Mouse (Mus musculus) G1E (cell line): ENCODE results near the gene Pacsin1. TPM values are rescaled to one million over a fixed set of nuclear protein-coding genes. Genes with fewer than 3 reads are reported as not detected.
"Not testable (repeated sequence)": the region's sequence is repeated elsewhere in the genome, so short reads cannot be mapped to it uniquely, and the experiment has no call there.

Experiments
- ATAC-seq: 2 replicates; pipeline ENCODE4 v1.8.0; 2016; ENCODE audit warnings: mild to moderate bottlenecking; ENCODE audit not compliant: insufficient number of reproducible peaks, poor library complexity, low FRiP score, severe bottlenecking; ENCODE audit errors: extremely low read depth
- DNase-seq: peaks from one replicate; pipeline ENCODE4 v3.0.0; 2012; ENCODE audit warnings: low spot score
- H3K27me3 ChIP-seq: 2 replicates; pipeline ENCODE4 v1.6.1; 2012; ENCODE audit warnings: mild to moderate bottlenecking, low read length, inconsistent platforms; ENCODE audit not compliant: insufficient read depth
- H3K36me3 ChIP-seq: replicated peaks from 2 replicates; pipeline ENCODE3; 2012; ENCODE audit warnings: mild to moderate bottlenecking, inconsistent platforms
- H3K4me1 ChIP-seq: 2 replicates; pipeline ENCODE4 v1.6.1; 2012; ENCODE audit warnings: low read depth, low read length, inconsistent platforms, mixed read lengths; ENCODE audit not compliant: insufficient read depth
- H3K4me3 ChIP-seq: 2 replicates; pipeline ENCODE4 v1.5.1; 2012; ENCODE audit warnings: low read depth, mild to moderate bottlenecking, inconsistent platforms, low read length, moderate library complexity, mixed read lengths
- H3K9me3 ChIP-seq: replicated peaks from 2 replicates; pipeline ENCODE4 v1.6.1; 2012; ENCODE audit warnings: inconsistent platforms
- CTCF ChIP-seq: IDR thresholded peaks from 2 replicates; pipeline ENCODE4 v1.5.1; 2012; ENCODE audit warnings: low read depth, low read length, inconsistent platforms, mixed read lengths
- GATA1 ChIP-seq: IDR thresholded peaks from 2 replicates; pipeline ENCODE4 v1.6.1; 2012; ENCODE audit warnings: borderline replicate concordance, low read length, inconsistent platforms, mixed read lengths
- GATA2 ChIP-seq: IDR thresholded peaks from 2 replicates; pipeline ENCODE4 v1.6.1; 2012; ENCODE audit warnings: low read depth, low read length, inconsistent platforms, borderline replicate concordance
- POLR2AphosphoS5 ChIP-seq: IDR thresholded peaks from 2 replicates; pipeline ENCODE4 v1.6.1; 2012; ENCODE audit warnings: low read depth, low read length, inconsistent platforms; ENCODE audit not compliant: insufficient replicate concordance
- TAL1 ChIP-seq: conservative IDR thresholded peaks from 2 replicates; pipeline ENCODE4 v1.6.1; 2012; ENCODE audit warnings: low read depth, low read length, inconsistent platforms, mixed read lengths
- polyA plus RNA-seq: library from polyadenylated mRNA; stranded (reverse); fragments of >175 nt; gene quantifications from 2 replicates; pipeline ENCODE4 v1.2.3, GENCODE M21; 2012
- total RNA-seq, 2 experiments: library from RNA; stranded (forward) in 1 of 2; stranded (reverse) in 1 of 2; fragments of 200-1000 nt in 1 of 2; fragments of >200 nt in 1 of 2; fragmentation: Nextera tagmentation in 1 of 2; gene quantifications; 2 replicates each; pipeline ENCODE4 v1.2.3; 2014 to 2017

Gene Pacsin1
- total and polyA plus RNA-seq, 3 experiments, result 0.44 TPM; not detected in 2

GRCm38 (mm10) chr17:27636132-27637020 is 18.9 kb upstream of the Pacsin1 start, which contains the start of gene Rps10:
TSS of gene Rps10 (minus strand) at chr17:27636669.
- Histone ChIP-seq H3K4me1 (peaks cover 42% of the 10 kb centered on the region), H3K4me3 (peak within 1 kb of the TSS; percentile 91; the same call in 1 of the 2 replicates), H3K36me3 (peaks cover 34% of the 10 kb centered on the region), H3K27me3 (peaks cover 3% of the 10 kb centered on the region; the same call in 1 of the 2 replicates), H3K9me3 (no peaks in the 10 kb centered on the region)
- DNase-seq, result no peak
- ATAC-seq, result no peak
- no peak for TF ChIP-seq CTCF
- no peak for TF ChIP-seq GATA2
- no peak for TF ChIP-seq GATA1
- TF ChIP-seq TAL1, result no peak
- no peak for TF ChIP-seq POLR2AphosphoS5

- Histone ChIP-seq H3K9me3 (no peaks in the 10 kb centered on the region), H3K4me1 (peaks cover 33% of the 10 kb centered on the region), H3K4me3 (no peak overlapping the region), H3K27me3 (peaks cover 5% of the 10 kb centered on the region; the same call in 1 of the 2 replicates), H3K36me3 (peaks cover 24% of the 10 kb centered on the region)
- no peak for DNase-seq
- no peak for ATAC-seq
- TF ChIP-seq CTCF, result no peak
- no peak for TF ChIP-seq TAL1
- no peak for TF ChIP-seq GATA1
- no peak for TF ChIP-seq POLR2AphosphoS5
- no peak for TF ChIP-seq GATA2
These were observed 18.0 kb upstream of the Pacsin1 start for GRCm38 (mm10) chr17:27637333-27637732.

- Histone ChIP-seq H3K4me1 (peaks cover 28% of the 10 kb centered on the region), H3K27me3 (peaks cover 15% of the 10 kb centered on the region; the same call in 1 of the 2 replicates), H3K9me3 (no peaks in the 10 kb centered on the region), H3K36me3 (peaks cover 8% of the 10 kb centered on the region), H3K4me3 (no peak overlapping the region)
- TF ChIP-seq CTCF (peak; percentile 91), POLR2AphosphoS5 (no peak)
- ATAC-seq, result no peak
- peak; percentile 60 for DNase-seq
These were observed 16.4 kb upstream of the Pacsin1 start for GRCm38 (mm10) chr17:27638921-27639332.

GRCm38 (mm10) chr17:27639851-27640250 is 15.5 kb upstream of the Pacsin1 start:
- not testable (repeated sequence) for H3K4me3 ChIP-seq, DNase-seq, ATAC-seq, H3K9me3 ChIP-seq, H3K36me3 ChIP-seq
- Histone ChIP-seq H3K4me1 (peaks cover 28% of the 10 kb centered on the region), H3K27me3 (peaks cover 17% of the 10 kb centered on the region; the same call in 1 of the 2 replicates)

DNA sequence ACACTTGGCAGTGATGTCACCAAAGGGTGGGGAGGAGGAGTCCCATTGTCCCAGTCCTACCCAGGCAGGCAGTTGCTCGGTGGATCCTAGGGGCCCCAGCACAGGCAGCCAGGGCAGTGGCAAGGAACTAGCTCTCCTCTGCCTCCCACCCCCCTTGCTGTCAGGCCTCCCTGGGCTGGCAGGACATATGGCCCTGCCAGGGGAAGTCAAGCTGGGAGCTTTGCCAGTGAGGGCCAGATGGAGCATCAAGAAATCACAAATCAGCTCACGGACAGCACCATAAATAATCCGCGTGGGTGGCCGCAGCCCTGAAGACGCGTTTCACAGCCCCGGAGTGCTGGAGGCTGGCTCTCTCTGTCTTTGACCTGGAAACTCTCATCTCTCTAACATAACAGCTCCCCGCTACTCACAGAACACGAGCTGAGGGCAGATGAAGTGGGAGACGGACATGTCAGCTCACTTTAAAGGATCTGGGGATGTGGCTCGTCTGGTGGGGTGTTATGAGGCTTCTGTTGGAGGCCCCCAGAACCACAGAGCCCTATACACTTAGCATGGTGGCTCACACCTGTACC is 12.7 kb upstream of the Pacsin1 start:
- ATAC-seq, result no peak
- Histone ChIP-seq H3K4me1 (peaks cover 17% of the 10 kb centered on the region), H3K36me3 (no peaks in the 10 kb centered on the region), H3K9me3 (no peaks in the 10 kb centered on the region), H3K27me3 (peaks cover 24% of the 10 kb centered on the region; the same call in 1 of the 2 replicates), H3K4me3 (no peak overlapping the region)
- DNase-seq, result no peak
- TF ChIP-seq CTCF (no peak), POLR2AphosphoS5 (no peak), GATA2 (no peak)

DNA sequence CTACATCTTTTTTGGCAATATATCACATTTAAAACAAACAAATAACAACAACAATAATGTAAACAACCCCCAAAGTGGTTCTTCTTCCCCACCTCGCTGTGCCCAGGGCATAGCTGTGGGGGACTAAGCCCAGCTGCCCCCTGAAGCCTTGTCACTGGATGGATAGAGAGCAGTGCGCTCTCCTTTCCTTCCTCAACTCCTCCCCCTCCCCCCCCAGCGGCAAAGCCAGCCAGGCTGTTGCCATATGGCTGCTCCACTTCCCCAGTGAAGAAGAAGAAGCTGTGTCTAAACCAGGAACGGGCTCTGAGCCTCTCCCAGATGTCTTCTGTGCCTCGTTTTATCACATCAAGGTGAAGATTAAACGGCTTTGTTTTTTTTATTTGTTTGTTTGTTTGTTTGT is 12.2 kb upstream of the Pacsin1 start:
- H3K36me3 ChIP-seq, result no peaks in the 10 kb centered on the region
- H3K4me1 ChIP-seq, result peaks cover 17% of the 10 kb centered on the region
- peaks cover 24% of the 10 kb centered on the region; the same call in 1 of the 2 replicates for H3K27me3 ChIP-seq
- ATAC-seq, result no peak
- TF ChIP-seq POLR2AphosphoS5 (no peak), GATA2 (no peak), TAL1 (no peak), CTCF (no peak), GATA1 (no peak)
- H3K9me3 ChIP-seq, result no peaks in the 10 kb centered on the region
- no peak for DNase-seq
- H3K4me3 ChIP-seq, result no peak overlapping the region
